In genomic region chr11:67652893-67653255, GRCm38 (mm10) we compare ENCODE assay signal across 11 mouse cellular contexts. TPM values are rescaled to one million over a fixed set of nuclear protein-coding genes. Genes with fewer than 3 reads are reported as not detected.
DNase-seq lines count a peak whose midpoint lies in the region.
"Had no signal": no experiment of that assay in that cellular context is flagged by ENCODE, and none has a peak within 500 bp of the region (broad histone marks: within the 10 kb centered on the region; RNA-seq: fewer than 3 reads in every experiment).

No protein-coding gene starts in this region.

- H3K27me3 ChIP-seq in midbrain, embryonic 10.5 days (ENCODE audit: low read depth, poor library complexity, severe bottlenecking), result no peaks in the 10 kb centered on the region

- H3K27ac ChIP-seq in midbrain, embryonic 10.5 days (replicated peaks), result no peak overlapping the region
- H3K27ac ChIP-seq: kidney, postnatal 0 days had no signal

- H3K4me3 ChIP-seq in midbrain, embryonic 10.5 days, result peak overlapping the region; percentile 34

- WGBS in midbrain, embryonic 10.5 days, result 29% methylated on average over 6 of the region's 6 CpGs

- H3K9me3 ChIP-seq in midbrain, embryonic 10.5 days (replicated peaks), result no peaks in the 10 kb centered on the region

- H3K4me1 ChIP-seq in midbrain, embryonic 10.5 days, result peaks cover 18% of the 10 kb centered on the region

- no peaks in the 10 kb centered on the region for H3K36me3 ChIP-seq in midbrain, embryonic 10.5 days

- DNase-seq in cerebellum, adult 18-20 months, result peak; percentile 70 to 71
- DNase-seq in cerebellum, adult 11 months, result no peak
- DNase-seq in right cerebral cortex, adult 18-20 months, result peak; percentile 55
- no peak for DNase-seq in right cerebral cortex, adult 2 months (ENCODE audit: low spot score in 2 of 2)
- peak; percentile 44 for DNase-seq in midbrain, embryonic 10.5 days (ENCODE audit: low spot score)
- no peak for DNase-seq in frontal cortex, postnatal 10 days (ENCODE audit: low spot score in 2 of 2)
- no peak for DNase-seq in lung, postnatal 25 days (ENCODE audit: low spot score)
- DNase-seq in layer of hippocampus, postnatal 10 days (ENCODE audit: low spot score in 2 of 2), result no peak

RNA-seq across cellular contexts. Expression of gene Rcvrn, which starts 42.3 kb away (rescaled TPM):
- not detected in 2 replicates for polyA plus RNA-seq in midbrain, embryonic 10.5 days (2016; fragmentation: Nextera tagmentation; extraction: Ambion mirVana)
- 1 to 10 TPM; 1.4 to 2.1 TPM for total RNA-seq in layer of hippocampus, postnatal 10 days (2021)
- polyA plus RNA-seq: heart, embryonic 14.5 days; kidney, postnatal 0 days; small intestine, adult 2 months had no signal

Comparison
In these comparisons a context has a peak if more than half of its experiments do, and no peak if none do; other contexts are left out.
1. DNase-seq: peak in cerebellum, adult 18-20 months (2 of 2), right cerebral cortex, adult 18-20 months (single experiment) and midbrain, embryonic 10.5 days (single experiment); none in cerebellum, adult 11 months (single experiment), right cerebral cortex, adult 2 months (0 of 2), frontal cortex, postnatal 10 days (0 of 2), lung, postnatal 25 days (single experiment) and layer of hippocampus, postnatal 10 days (0 of 2).